Mouse (Mus musculus): ENCODE data around the gene Xpr1. TPM values are rescaled to one million over a fixed set of nuclear protein-coding genes. Genes with fewer than 3 reads are reported as not detected.

Xpr1 gene
- polyA plus RNA-seq, 1 experiment from 2014 or later: 8.7 TPM

DNA sequence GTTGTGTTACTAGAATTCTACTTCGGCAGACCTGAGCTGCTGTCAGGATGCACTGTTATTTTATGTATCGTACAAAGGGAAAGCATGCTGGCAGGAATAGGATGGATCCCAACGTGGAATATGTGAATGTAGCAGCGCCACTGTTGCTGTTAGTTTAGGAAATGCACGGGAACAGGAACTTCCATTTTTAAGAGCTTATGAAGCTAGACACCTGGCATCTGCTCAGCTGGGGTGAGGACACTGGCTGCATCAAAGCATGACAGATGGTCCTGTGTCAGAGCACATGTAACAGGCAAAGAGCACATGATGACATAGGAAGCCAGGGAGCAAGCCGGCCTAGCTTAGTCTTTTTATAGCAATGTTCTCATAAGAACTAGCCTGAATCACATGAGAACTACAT, 22.4 kb downstream of the Xpr1 start:
- WGBS: 73% methylated on average over 6 of the region's 6 CpGs
- Histone ChIP-seq H3K27ac (no peak overlapping the region), H3K9me3 (no peaks in the 10 kb centered on the region), H3K4me3 (no peak overlapping the region), H3K4me1 (no peaks in the 10 kb centered on the region), H3K27me3 (no peaks in the 10 kb centered on the region), H3K36me3 (no peaks in the 10 kb centered on the region), H3K4me2 (no peak overlapping the region), H3K9ac (no peak overlapping the region)
- no peak for ATAC-seq (ENCODE audit: borderline replicate concordance, extremely low read depth, low FRiP score, low TSS enrichment)

DNA sequence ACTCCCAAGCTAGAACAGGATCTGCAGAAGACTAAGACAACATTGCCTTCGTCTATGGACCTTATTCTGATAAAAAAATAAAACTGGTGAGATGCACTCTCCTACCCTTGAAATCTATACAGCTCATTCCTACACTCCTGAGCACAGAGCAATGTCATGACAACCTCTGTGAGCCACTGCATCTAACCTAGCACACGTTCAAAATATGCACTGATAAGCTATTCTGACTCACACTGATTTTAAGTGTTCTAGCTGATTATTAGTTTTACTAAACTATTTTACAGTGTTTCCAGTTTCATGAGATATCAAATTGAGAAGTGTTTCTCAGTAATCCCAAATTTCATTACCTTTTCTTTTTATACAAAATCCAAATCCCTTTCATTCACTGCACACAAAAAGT, 23.2 kb downstream of the Xpr1 start:
- Histone ChIP-seq H3K4me1 (no peaks in the 10 kb centered on the region), H3K4me2 (no peak overlapping the region), H3K9ac (no peak overlapping the region), H3K9me3 (no peaks in the 10 kb centered on the region), H3K27me3 (no peaks in the 10 kb centered on the region), H3K4me3 (no peak overlapping the region), H3K27ac (no peak overlapping the region), H3K36me3 (no peaks in the 10 kb centered on the region)
- WGBS: 41% methylated on average over 2 of the region's 2 CpGs
- no peak for ATAC-seq (ENCODE audit: borderline replicate concordance, extremely low read depth, low FRiP score, low TSS enrichment)

DNA sequence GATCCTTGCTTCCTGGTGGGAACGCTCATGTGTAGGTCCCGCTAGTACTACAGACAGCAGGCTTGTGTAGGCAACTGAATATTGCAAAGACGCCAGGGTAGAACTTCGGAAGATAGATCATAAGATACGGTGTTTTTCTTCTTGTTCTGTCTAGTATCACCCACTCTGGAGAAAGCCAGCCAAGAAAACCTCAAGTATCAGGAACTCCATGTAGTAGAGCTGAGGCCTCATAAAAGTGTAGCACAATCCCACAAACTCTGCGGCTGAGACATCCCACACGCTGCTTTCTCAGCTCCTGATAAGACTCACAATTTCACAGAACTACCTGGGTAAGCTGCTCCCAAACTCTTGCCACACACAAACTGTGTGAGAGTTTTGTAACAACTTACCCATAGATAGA, 24.4 kb downstream of the Xpr1 start:
- WGBS: 87% methylated on average over 7 of the region's 7 CpGs
- Histone ChIP-seq H3K9ac (no peak overlapping the region), H3K9me3 (no peaks in the 10 kb centered on the region), H3K27me3 (no peaks in the 10 kb centered on the region), H3K4me3 (no peak overlapping the region), H3K36me3 (no peaks in the 10 kb centered on the region), H3K4me2 (no peak overlapping the region), H3K27ac (no peak overlapping the region), H3K4me1 (no peaks in the 10 kb centered on the region)
- ATAC-seq (ENCODE audit: borderline replicate concordance, extremely low read depth, low FRiP score, low TSS enrichment): no peak

DNA sequence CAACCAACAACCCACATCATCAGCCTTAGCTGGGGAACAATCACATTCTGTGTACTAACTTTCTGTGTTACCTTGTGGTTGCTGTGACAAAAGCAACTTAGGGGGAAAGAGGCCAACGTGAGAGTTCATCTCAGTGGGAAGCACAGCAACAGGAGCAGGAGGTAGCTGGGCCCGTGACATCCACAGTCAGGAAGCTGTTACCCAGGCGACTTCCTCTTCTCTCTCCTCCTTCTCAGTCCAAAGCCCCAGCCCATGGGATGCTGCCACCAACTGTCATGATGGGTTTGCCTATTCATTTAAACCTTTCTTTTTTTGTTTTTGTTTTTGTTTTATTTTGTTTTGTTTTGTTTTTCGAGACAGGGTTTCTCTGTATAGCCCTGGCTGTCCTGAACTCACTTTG, 25.7 kb downstream of the Xpr1 start:
- no peak overlapping the region for H3K4me3 ChIP-seq
- H3K9ac ChIP-seq: no peak overlapping the region
- 57% methylated on average over 4 of the region's 4 CpGs for WGBS
- no peaks in the 10 kb centered on the region for H3K36me3 ChIP-seq
- H3K4me1 ChIP-seq: no peaks in the 10 kb centered on the region
- H3K9me3 ChIP-seq: no peaks in the 10 kb centered on the region
- no peak overlapping the region for H3K27ac ChIP-seq
- H3K27me3 ChIP-seq: no peaks in the 10 kb centered on the region
- H3K4me2 ChIP-seq: no peak overlapping the region
- ATAC-seq (ENCODE audit: borderline replicate concordance, extremely low read depth, low FRiP score, low TSS enrichment): no peak

DNA sequence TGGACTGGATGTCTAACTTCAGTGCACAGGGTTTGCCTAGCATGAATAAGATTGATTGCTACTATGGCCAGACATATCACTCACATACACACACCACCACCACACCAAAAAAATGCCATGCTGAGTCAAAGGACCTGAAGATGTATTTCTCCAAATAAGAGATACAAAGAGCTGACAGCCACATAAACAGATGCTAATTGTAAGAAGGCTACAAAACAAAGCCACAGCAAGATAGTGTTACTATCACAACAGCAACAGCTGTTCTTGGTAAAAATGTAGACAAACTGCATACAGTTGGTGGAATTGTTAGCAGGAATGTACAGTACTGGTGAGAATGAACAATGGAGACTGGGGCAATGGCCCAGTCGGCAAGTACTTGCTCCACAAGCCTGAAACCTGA, 28.8 kb downstream of the Xpr1 start:
- 48% methylated on average over 1 of the region's 1 CpGs for WGBS
- Histone ChIP-seq H3K27ac (no peak overlapping the region), H3K27me3 (no peaks in the 10 kb centered on the region), H3K4me3 (no peak overlapping the region), H3K9me3 (no peaks in the 10 kb centered on the region), H3K4me1 (no peaks in the 10 kb centered on the region), H3K36me3 (no peaks in the 10 kb centered on the region), H3K9ac (no peak overlapping the region), H3K4me2 (no peak overlapping the region)
- no peak for ATAC-seq (ENCODE audit: borderline replicate concordance, extremely low read depth, low FRiP score, low TSS enrichment)

DNA sequence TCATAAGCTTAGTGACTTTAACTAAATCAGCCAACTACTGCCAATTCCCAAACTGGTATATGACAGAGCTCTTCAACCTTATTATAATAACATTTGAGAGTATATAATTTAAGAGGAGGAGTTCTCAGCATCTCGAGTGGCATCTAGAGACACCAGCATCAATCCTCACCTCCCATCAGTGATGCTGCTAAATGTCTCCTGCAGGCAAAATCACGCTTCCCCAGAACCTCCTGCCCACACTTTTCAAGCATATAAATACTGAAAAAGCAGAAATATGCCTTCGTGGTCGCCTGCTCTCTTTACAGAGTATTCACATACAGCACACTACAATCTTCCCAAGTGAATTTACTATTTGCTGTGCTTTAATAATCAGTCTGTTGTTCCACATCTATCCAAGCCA, 30.7 kb downstream of the Xpr1 start:
- 89% methylated on average over 4 of the region's 4 CpGs for WGBS
- Histone ChIP-seq H3K36me3 (no peaks in the 10 kb centered on the region), H3K9me3 (no peaks in the 10 kb centered on the region), H3K27me3 (no peaks in the 10 kb centered on the region), H3K4me3 (no peak overlapping the region), H3K4me2 (no peak overlapping the region), H3K9ac (no peak overlapping the region), H3K27ac (no peak overlapping the region), H3K4me1 (no peaks in the 10 kb centered on the region)
- ATAC-seq (ENCODE audit: borderline replicate concordance, extremely low read depth, low FRiP score, low TSS enrichment): no peak

DNA sequence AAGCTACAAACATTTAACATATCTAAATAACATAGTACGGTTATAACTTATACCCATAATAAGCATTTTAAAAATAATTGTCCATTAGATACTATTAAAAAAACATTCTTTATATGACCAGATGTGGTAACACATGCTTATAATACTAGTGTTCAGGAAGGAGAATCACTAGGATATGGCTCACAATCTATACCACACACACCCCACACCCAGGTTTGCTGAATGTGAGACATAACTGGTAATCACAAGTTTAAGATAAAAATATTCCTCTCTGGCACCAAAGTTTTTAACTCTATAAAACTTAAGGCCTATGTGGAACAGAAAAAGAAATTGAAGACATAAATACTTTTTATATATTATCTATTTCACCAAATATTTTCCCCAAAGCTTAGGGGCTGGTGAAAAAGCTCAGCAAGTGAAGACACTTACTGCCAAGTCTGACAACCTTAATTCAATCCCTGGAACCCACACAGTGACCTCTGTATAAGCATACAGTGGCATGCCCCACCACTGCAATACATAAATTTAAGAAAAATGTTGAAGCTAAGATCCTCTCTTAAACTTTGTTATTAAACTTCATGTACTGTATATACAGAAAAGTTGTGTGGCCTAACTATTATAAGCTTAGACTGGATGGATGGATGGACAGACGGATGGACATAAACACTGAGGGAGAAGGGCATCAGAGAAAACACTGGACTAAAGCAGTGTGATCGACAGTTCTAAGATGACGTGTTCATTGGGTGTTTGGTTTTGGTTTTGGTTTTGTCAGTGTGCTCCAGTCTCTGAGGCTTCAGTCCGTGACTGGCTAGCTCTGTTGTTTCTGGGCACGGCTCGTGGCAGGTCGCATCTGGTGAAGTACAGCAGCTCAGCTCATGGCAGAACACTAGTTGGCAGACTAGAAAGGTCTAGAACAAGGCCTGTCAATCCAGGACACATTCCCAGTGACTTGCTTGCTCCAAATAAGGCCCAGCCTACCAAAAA, 33.6 kb downstream of the Xpr1 start:
- no peak for ATAC-seq (ENCODE audit: borderline replicate concordance, extremely low read depth, low FRiP score, low TSS enrichment)
- H3K4me2 ChIP-seq: no peak overlapping the region
- no peaks in the 10 kb centered on the region for H3K36me3 ChIP-seq
- H3K27me3 ChIP-seq: no peaks in the 10 kb centered on the region
- H3K4me1 ChIP-seq: no peaks in the 10 kb centered on the region
- no peaks in the 10 kb centered on the region for H3K9me3 ChIP-seq
- H3K4me3 ChIP-seq: no peak overlapping the region
- H3K9ac ChIP-seq: no peak overlapping the region
- WGBS: 88% methylated on average over 8 of the region's 8 CpGs
- no peak overlapping the region for H3K27ac ChIP-seq

DNA sequence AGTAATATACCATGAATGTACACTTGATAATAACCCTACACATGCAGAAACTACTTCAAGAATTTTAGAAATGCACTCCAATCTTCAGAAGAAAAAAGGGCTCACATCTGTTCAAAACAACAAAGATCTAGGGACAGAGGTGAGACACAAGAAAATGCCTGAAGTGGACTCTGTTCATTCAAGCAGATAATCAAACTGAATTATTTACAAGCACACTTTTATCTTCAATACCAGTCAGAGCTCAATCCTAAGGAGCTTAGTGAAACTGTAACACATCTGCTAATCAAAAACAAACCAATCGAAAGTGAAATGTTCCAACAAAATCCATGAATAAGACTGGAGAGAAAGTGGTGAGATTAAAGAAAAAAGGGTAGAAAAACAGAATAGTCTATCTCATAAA, 35.3 kb downstream of the Xpr1 start:
- Histone ChIP-seq H3K9me3 (no peaks in the 10 kb centered on the region), H3K9ac (no peak overlapping the region), H3K4me2 (no peak overlapping the region), H3K4me3 (no peak overlapping the region), H3K27ac (no peak overlapping the region), H3K36me3 (no peaks in the 10 kb centered on the region), H3K27me3 (no peaks in the 10 kb centered on the region), H3K4me1 (no peaks in the 10 kb centered on the region)
- no peak for ATAC-seq (ENCODE audit: borderline replicate concordance, extremely low read depth, low FRiP score, low TSS enrichment)
- 75% methylated on average over 1 of the region's 1 CpGs for WGBS

DNA sequence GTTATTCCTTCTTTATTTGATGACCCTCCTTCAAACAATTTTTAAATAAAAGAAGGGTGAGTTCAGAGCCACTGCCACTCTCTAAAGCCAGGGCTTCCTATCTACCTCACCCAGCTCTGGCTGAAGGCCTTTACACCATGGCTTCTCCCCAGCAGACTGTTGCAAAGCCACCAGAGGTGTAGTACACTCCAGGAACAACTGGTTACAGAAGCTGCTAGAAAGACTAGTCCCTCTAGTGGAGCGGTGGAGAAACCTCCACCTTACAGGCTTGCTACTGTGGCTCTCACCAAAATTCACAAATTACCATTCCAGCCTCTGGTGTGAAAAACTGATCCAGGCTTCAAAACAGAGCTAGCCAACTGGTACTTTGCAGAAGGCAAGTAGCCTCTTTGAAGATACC, 37.9 kb downstream of the Xpr1 start:
- H3K9me3 ChIP-seq: no peaks in the 10 kb centered on the region
- H3K36me3 ChIP-seq: no peaks in the 10 kb centered on the region
- H3K4me3 ChIP-seq: no peak overlapping the region
- no peaks in the 10 kb centered on the region for H3K4me1 ChIP-seq
- no peak overlapping the region for H3K27ac ChIP-seq
- H3K9ac ChIP-seq: no peak overlapping the region
- WGBS: 97% methylated on average over 1 of the region's 1 CpGs
- no peaks in the 10 kb centered on the region for H3K27me3 ChIP-seq
- no peak overlapping the region for H3K4me2 ChIP-seq
- no peak for ATAC-seq (ENCODE audit: borderline replicate concordance, extremely low read depth, low FRiP score, low TSS enrichment)

DNA sequence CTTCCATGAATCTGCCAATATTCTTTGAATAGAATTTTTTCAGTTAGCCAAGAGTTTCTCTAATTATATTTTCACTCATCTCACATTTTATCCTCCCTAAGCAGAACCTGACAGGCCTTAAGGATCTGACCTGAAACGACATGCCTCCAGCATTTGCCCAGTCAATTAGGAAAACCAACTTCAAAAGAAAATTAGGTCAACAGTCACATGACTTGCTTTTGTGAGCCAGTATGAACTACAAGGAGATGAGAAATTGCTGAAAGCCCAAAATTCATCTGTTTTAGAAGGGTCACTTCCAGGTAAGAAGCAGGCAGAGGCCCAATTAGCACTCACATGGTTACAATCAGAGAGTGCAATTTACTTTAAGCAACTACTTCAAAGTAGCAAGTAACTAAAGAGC, 44.4 kb downstream of the Xpr1 start:
- WGBS: 72% methylated on average over 1 of the region's 1 CpGs

DNA sequence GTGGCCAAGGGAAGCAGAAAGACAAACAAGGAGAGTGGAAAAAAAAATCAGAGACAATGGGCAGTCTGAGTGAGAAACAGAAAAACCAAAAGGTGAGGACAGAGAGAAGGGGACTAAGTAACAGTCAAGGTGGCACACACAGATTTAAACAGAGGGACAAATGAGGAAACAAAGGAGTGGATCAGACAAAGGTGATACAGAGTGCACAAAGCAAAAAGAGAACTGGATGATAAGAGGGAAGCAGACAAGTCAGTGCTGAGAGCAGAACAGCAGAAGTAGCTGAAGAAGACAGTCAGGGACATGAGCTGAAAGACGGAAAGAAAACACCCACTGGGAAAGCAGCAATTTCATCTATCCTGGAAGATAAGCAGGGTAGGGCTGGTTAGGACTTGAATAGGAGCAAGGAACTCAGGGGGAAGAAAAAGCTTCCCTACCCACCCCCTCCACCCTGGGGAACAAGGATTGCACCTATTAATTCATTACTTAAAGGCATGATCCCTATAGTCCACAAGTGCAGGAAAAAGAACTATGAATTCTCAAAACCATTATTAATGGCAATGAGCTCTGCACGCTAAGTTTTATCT, 47.0 kb downstream of the Xpr1 start:
- Histone ChIP-seq H3K27me3 (no peaks in the 10 kb centered on the region), H3K36me3 (no peaks in the 10 kb centered on the region), H3K4me1 (no peaks in the 10 kb centered on the region), H3K4me3 (no peak overlapping the region), H3K9ac (no peak overlapping the region), H3K4me2 (no peak overlapping the region), H3K27ac (no peak overlapping the region), H3K9me3 (no peaks in the 10 kb centered on the region)
- WGBS: 66% methylated on average over 2 of the region's 2 CpGs
- ATAC-seq (ENCODE audit: borderline replicate concordance, extremely low read depth, low FRiP score, low TSS enrichment): no peak

More for the DNA sequence above, 44.4 kb downstream of the Xpr1 start:
- no peak overlapping the region for H3K4me3 ChIP-seq
- H3K9me3 ChIP-seq: no peaks in the 10 kb centered on the region
- no peaks in the 10 kb centered on the region for H3K4me1 ChIP-seq
- no peak overlapping the region for H3K4me2 ChIP-seq
- no peak overlapping the region for H3K9ac ChIP-seq
- no peaks in the 10 kb centered on the region for H3K36me3 ChIP-seq
- ATAC-seq (ENCODE audit: borderline replicate concordance, extremely low read depth, low FRiP score, low TSS enrichment): no peak
- H3K27me3 ChIP-seq: no peaks in the 10 kb centered on the region
- H3K27ac ChIP-seq: no peak overlapping the region

DNA sequence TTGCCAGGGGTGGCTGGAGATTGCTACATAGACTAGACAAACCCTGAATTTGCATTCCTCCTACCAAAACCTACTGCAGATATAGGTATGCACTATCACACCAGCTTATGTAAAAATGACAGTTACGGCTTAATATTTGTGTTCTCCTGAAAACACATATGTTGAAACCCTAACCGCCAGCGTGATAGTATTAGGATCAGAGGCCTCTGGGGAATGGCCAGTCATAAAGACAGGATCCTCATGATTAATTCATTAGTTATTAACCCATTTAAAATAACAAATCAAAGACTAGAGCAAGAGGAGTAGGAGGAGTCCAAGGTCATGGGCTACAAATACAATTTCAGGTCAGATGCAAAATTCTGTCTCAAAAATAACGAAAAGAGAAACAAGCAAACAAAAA, 50.8 kb downstream of the Xpr1 start:
- ATAC-seq (ENCODE audit: borderline replicate concordance, extremely low read depth, low FRiP score, low TSS enrichment): no peak
- Histone ChIP-seq H3K9ac (no peak overlapping the region), H3K4me1 (no peaks in the 10 kb centered on the region), H3K27ac (no peak overlapping the region), H3K9me3 (no peaks in the 10 kb centered on the region), H3K36me3 (no peaks in the 10 kb centered on the region), H3K4me3 (no peak overlapping the region), H3K27me3 (no peaks in the 10 kb centered on the region), H3K4me2 (no peak overlapping the region)
- WGBS: 86% methylated on average over 4 of the region's 4 CpGs

All from lung, embryonic 15.5 days (tissue).